In the genomic region with DNA sequence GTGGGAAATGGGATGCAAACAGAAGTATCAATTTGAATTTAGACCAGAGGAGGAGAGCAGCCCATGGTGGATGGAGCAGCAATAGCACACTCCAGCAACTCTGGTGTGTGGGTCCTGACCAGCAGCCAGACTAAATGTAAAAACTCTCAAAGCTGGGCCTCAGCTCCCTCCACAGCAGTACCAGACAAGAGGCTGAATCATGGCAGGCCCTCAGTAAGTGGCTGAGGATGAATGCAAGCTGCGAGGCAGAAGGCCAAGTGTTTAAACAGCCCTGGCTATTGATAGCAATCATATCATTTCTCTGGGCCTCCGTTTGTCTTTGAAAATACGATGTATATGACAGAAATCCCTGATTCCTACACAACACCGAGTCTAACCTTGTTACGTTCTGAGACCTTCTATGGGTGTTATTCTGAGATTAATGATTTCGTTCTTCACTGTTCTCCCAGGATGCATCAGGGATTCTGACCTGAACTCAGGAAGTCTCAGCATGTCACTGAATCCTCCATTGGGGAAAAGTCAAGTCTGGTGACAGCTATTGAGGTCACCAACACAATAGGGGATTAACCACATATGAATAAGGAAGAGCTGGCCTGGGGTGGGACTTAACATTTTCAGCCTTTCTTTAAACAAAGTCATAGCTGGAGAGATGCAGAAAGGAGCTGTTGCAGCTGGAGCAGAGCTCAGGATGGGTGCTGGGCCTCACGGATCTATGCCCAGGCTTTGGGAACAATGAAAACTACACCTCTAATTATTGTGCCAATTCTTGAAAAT, we compare ENCODE assay signal across 17 mouse cellular contexts.
DNase-seq lines count a peak whose midpoint lies in the region; ATAC-seq and TF ChIP-seq lines count a peak whose summit lies in the region.
"Had no signal": no experiment of that assay in that cellular context is flagged by ENCODE, and none has a peak within 500 bp of the region (broad histone marks: within the 10 kb centered on the region; RNA-seq: fewer than 3 reads in every experiment).

No protein-coding gene starts in this region.

- peaks cover 22% of the 10 kb centered on the region for H3K4me1 ChIP-seq in intestine, embryonic 14.5 days (replicated peaks; ENCODE audit: control insufficient read depth, insufficient read depth, low read length)
- H3K4me1 ChIP-seq in intestine, postnatal 0 days (replicated peaks; ENCODE audit: control insufficient read depth, insufficient read depth, low read length), result no peaks in the 10 kb centered on the region
- no peaks in the 10 kb centered on the region for H3K4me1 ChIP-seq in embryonic facial prominence, embryonic 10.5 days
- H3K4me1 ChIP-seq in limb, embryonic 13.5 days, result peaks cover 28% of the 10 kb centered on the region
- H3K4me1 ChIP-seq: forebrain, embryonic 15.5 days; liver, embryonic 12.5 days; megakaryocyte, embryonic 14.5 days had no signal

- TF ChIP-seq CTCF in intestine, postnatal 0 days (IDR thresholded peaks at IDR 0.05; ENCODE audit: low read depth), result no peak

- H3K4me3 ChIP-seq in intestine, embryonic 14.5 days (ENCODE audit: low read depth, low read length), result no peak overlapping the region
- no peak overlapping the region for H3K4me3 ChIP-seq in intestine, postnatal 0 days (ENCODE audit: low read depth, low read length)
- H3K4me3 ChIP-seq in embryonic facial prominence, embryonic 10.5 days, result no peak overlapping the region
- no peak overlapping the region for H3K4me3 ChIP-seq in limb, embryonic 13.5 days
- H3K4me3 ChIP-seq: forebrain, embryonic 15.5 days; liver, embryonic 12.5 days; megakaryocyte, embryonic 14.5 days; myocyte had no signal

- no peaks in the 10 kb centered on the region for H3K27me3 ChIP-seq in intestine, embryonic 14.5 days (replicated peaks; ENCODE audit: control insufficient read depth, insufficient read depth, low read length)
- no peaks in the 10 kb centered on the region for H3K27me3 ChIP-seq in intestine, postnatal 0 days (replicated peaks; ENCODE audit: control insufficient read depth, insufficient read depth, low read length)
- no peaks in the 10 kb centered on the region for H3K27me3 ChIP-seq in embryonic facial prominence, embryonic 10.5 days (replicated peaks; ENCODE audit: low read depth, poor library complexity, severe bottlenecking)
- H3K27me3 ChIP-seq in limb, embryonic 13.5 days, result no peaks in the 10 kb centered on the region
- H3K27me3 ChIP-seq: forebrain, embryonic 15.5 days; liver, embryonic 12.5 days had no signal

- no peak for ATAC-seq in intestine, embryonic 14.5 days (replicated peaks; ENCODE audit: low FRiP score, low TSS enrichment, low read depth)
- no peak for ATAC-seq in intestine, postnatal 0 days
- ATAC-seq in limb, embryonic 13.5 days (ENCODE audit: low FRiP score, low read depth), result no peak
- ATAC-seq: forebrain, embryonic 15.5 days; liver, embryonic 12.5 days had no signal

- no peak overlapping the region for H3K9ac ChIP-seq in intestine, embryonic 14.5 days (ENCODE audit: low read length)
- no peak overlapping the region for H3K9ac ChIP-seq in intestine, postnatal 0 days (ENCODE audit: low read depth, low read length)
- no peak overlapping the region for H3K9ac ChIP-seq in limb, embryonic 13.5 days
- H3K9ac ChIP-seq: forebrain, embryonic 15.5 days; liver, embryonic 12.5 days had no signal

- no peak overlapping the region for H3K4me2 ChIP-seq in intestine, embryonic 14.5 days (ENCODE audit: low read length)
- H3K4me2 ChIP-seq in intestine, postnatal 0 days (replicated peaks; ENCODE audit: low read depth), result no peak overlapping the region
- H3K4me2 ChIP-seq in limb, embryonic 13.5 days (replicated peaks), result no peak overlapping the region
- H3K4me2 ChIP-seq: forebrain, embryonic 15.5 days; liver, embryonic 12.5 days had no signal

- peak overlapping the region; percentile 77 for H3K27ac ChIP-seq in intestine, embryonic 14.5 days (ENCODE audit: low read depth)
- H3K27ac ChIP-seq in intestine, postnatal 0 days (ENCODE audit: low read depth, low read length), result no peak overlapping the region
- H3K27ac ChIP-seq in embryonic facial prominence, embryonic 10.5 days (replicated peaks), result peak overlapping the region; percentile 30; the same call in 1 of the 2 replicates
- H3K27ac ChIP-seq in limb, embryonic 13.5 days, result peak overlapping the region; percentile 71
- H3K27ac ChIP-seq: forebrain, embryonic 15.5 days; liver, embryonic 12.5 days had no signal

- DNase-seq in intestine, embryonic 14.5 days (ENCODE audit: low spot score), result no peak
- no peak for DNase-seq in embryonic facial prominence, embryonic 10.5 days (ENCODE audit: low spot score)
- DNase-seq in lung, postnatal 25 days (ENCODE audit: low spot score), result peak; percentile 18
- DNase-seq in cerebellum, postnatal 10 days, result no peak
- DNase-seq in yolk sac, embryonic 10.5 days (ENCODE audit: low spot score), result no peak
- DNase-seq in right cerebral cortex, postnatal 14 days, result no peak
- DNase-seq: adrenal gland, adult 2 months; cerebellum, adult 18-20 months; kidney, postnatal 10 days; right cerebral cortex, adult 18-20 months; thymus, adult 2 months had no signal

- 57% methylated on average over 7 of the region's 7 CpGs for WGBS in intestine, embryonic 14.5 days
- 63% methylated on average over 7 of the region's 7 CpGs for WGBS in intestine, postnatal 0 days
- 78% methylated on average over 7 of the region's 7 CpGs for WGBS in embryonic facial prominence, embryonic 10.5 days
- 83% methylated on average over 7 of the region's 7 CpGs for WGBS in limb, embryonic 13.5 days

- no peaks in the 10 kb centered on the region for H3K36me3 ChIP-seq in intestine, embryonic 14.5 days (ENCODE audit: control insufficient read depth, insufficient read depth, low read length)
- H3K36me3 ChIP-seq in intestine, postnatal 0 days (ENCODE audit: control insufficient read depth, insufficient read depth), result no peaks in the 10 kb centered on the region
- no peaks in the 10 kb centered on the region for H3K36me3 ChIP-seq in embryonic facial prominence, embryonic 10.5 days (replicated peaks)
- no peaks in the 10 kb centered on the region for H3K36me3 ChIP-seq in limb, embryonic 13.5 days
- H3K36me3 ChIP-seq: forebrain, embryonic 15.5 days; liver, embryonic 12.5 days had no signal

- peaks cover 7% of the 10 kb centered on the region for H3K9me3 ChIP-seq in intestine, embryonic 14.5 days (ENCODE audit: control insufficient read depth, low read length)
- no peaks in the 10 kb centered on the region for H3K9me3 ChIP-seq in intestine, postnatal 0 days (ENCODE audit: control insufficient read depth)
- H3K9me3 ChIP-seq in embryonic facial prominence, embryonic 10.5 days, result peaks cover 8% of the 10 kb centered on the region; the same call in 1 of the 2 replicates
- peaks cover 14% of the 10 kb centered on the region for H3K9me3 ChIP-seq in limb, embryonic 13.5 days
- H3K9me3 ChIP-seq: liver, embryonic 12.5 days; megakaryocyte, embryonic 14.5 days had no signal
